Mouse (Mus musculus): ENCODE results near the gene Ak4.

GRCm38 (mm10) chr4:101469242-101469641 lies 50.2 kb downstream of the Ak4 start:
- TF ChIP-seq CTCF (IDR thresholded peaks at IDR 0.05; ENCODE audit: low read depth, low read length) (no peak), POLR2A (IDR thresholded peaks at IDR 0.05; ENCODE audit: borderline replicate concordance, low read depth, low read length) (no peak)

Measured in bone marrow macrophage, adult 2 months (primary cell).